Mouse (Mus musculus) megakaryocyte, adult 5-6 weeks (primary cell): ENCODE results near the gene H2al1m. TPM values are rescaled to one million over a fixed set of nuclear protein-coding genes. Genes with fewer than 3 reads are reported as not detected.
"Not testable (repeated sequence)": the region's sequence is repeated elsewhere in the genome, so short reads cannot be mapped to it uniquely, and the experiment has no call there.

Experiments
- ATAC-seq: 2 replicates; pipeline ENCODE4 v1.8.0; 2016; ENCODE audit warnings: mild to moderate bottlenecking, inconsistent platforms; ENCODE audit not compliant: poor library complexity, severe bottlenecking
- total RNA-seq, 2 experiments: library from RNA; stranded (forward) in 1 of 2; stranded (reverse) in 1 of 2; fragments of 153-499, 151-499 nt in 1 of 2; fragments of 221-1000, 200-1000 nt in 1 of 2; gene quantifications; 2 replicates each; pipeline versions ENCODE4 v1.2.3 to v1.2.4; 2015 to 2017

The H2al1m gene
- not detected in 2 replicates for total RNA-seq (2015)
- not detected in 2 replicates for total RNA-seq (2017)

DNA sequence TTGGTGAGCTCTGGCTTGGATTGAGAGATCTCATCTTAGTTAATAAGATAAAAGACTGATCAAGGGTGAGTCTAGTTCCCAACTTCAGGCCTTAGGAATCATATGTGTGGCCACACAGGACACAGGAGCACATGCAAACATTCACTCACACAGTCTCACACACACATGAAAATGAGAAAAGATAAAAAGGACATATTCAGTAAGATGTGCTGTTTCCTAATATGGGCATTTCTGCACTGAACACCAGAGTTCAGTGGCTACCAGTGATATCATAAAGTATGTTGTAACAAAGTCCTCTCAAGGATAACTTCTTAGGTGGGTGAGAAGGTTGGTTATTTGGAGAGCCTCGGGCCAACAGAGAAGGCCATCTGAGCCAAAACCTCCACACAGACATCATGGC is at the start of gene H2al1m:
Gene H2al1m, plus strand, starts transcription at position 301 of the 400 bp plus-strand sequence.
- not testable (repeated sequence) for ATAC-seq

GRCm38 (mm10) chrX:9240737-9241591 is 42.6 kb upstream of the H2al1m start:
- ATAC-seq, result no peak

DNA sequence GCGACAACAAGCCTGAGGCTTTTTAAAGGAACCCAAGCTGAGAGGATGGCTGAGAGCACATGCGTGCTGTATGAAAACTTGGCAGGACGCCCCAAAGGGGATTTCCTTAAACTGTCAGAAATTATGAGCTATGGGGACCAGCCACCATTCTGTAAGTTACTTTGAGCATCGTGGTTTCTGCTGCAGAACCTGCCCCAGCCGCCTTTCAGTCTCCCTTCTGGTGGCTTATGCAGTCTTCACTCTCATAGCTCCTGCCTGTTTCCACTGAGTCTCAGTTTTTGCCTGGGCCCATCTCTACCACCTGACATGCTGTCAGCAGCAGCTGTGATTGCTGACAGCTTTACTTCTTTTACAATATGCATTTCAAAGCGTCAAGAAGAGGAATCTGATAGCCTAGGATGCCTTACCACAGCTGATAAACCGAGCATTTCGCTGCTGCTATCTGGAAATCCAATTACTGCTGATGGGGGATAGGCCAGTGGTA is 40.1 kb upstream of the H2al1m start:
- no peak for ATAC-seq

DNA sequence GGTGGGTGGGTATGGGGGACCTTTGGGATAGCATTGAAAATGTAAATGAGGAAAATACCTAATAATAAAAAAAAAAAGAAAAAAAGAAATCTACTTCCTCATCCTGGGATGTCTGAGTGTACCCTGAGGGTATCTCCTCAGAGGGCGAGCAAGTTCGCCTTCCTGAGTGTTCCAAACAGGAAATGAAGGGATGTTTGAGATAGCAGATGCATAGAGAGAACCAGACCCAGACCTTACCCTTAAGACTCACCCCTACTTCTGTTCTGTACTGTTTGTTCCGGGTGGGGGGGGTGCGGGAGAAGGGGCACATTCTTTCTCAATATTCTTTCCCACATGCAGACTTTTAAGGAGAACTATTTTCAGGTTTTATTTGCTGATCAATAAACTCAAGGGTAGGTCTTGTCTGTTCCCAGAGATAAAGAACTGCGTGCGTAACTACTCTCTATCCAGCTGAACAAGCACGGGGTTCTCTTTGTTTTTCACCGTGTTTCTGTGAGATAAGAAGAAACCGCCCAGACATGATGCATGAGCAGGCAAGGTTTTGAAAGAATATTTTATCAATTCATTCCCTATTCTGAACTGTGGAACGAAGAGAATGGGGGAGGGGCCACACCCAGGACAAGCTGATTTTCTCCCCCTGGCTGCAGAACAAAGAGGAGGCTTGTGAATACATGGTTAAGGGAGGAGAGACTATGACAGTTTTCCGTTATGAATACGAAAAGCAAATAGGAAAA is 38.8 kb upstream of the H2al1m start:
- ATAC-seq, result no peak

DNA sequence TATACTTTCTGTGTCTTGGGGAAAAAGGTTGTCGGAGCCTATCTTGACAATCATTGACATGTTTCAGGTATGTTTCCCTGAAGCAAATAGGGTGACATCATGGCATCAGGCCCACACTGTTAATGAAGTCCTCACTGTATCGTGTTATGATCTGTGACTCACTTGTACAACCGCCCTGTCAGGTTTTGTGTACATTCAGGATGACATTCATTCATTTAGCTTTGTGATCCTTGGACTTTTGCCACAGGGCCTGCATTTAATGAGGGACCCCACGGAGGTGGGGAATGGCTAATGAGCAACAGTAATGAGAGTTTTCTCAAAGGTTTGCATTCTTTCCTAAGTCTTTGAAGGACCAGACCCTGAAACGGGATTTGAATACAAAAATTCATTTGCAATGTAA is 34.7 kb upstream of the H2al1m start:
- ATAC-seq, result no peak

- 0 out of 2 replicates have a peak, but pooled peaks have one; percentile 24 for ATAC-seq
Observed at GRCm38 (mm10) chrX:9253990-9254389, 29.6 kb upstream of the H2al1m start.

DNA sequence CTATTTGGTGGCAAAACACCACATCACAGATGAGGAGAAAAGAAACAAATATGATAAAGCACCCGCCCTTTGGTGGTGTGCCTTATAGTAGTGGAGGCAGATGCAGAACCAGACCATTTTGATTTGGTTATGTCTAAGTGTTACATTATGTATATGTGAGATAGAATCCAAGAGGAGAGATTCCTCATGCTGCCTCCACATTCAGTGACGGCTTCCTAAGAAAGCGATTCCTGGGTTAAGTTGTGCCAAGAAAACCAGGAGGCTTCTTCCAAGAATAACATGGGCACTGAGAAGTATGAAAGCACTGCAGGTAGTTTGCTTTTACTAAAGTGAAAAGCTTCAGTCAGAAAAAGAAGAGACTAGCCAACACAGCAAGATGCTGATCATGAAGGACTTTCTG is 28.7 kb upstream of the H2al1m start:
- no peak for ATAC-seq

DNA sequence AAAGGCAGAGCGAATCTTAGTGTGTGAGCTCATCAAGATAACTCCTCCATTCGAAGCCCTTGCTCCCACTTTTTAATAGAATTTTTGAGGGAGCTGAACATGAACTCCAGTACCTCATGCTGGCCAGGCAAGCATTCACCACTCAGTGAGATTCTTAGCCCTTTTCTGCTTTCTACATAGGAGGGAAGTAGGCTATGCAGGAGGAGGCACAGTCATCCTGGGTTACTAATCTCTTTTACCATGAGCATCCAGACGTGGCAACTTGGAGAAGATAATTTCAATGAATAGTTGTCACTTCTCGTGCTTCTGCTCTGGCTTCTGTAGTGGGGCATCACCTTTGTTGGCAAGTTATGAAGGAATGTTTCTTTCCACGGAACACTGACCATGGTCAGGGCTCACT is 26.8 kb upstream of the H2al1m start, which contains the start of gene Gm14862:
Gene Gm14862, minus strand, starts transcription at position 134 of the 400 bp plus-strand sequence.
- ATAC-seq, result no peak

DNA sequence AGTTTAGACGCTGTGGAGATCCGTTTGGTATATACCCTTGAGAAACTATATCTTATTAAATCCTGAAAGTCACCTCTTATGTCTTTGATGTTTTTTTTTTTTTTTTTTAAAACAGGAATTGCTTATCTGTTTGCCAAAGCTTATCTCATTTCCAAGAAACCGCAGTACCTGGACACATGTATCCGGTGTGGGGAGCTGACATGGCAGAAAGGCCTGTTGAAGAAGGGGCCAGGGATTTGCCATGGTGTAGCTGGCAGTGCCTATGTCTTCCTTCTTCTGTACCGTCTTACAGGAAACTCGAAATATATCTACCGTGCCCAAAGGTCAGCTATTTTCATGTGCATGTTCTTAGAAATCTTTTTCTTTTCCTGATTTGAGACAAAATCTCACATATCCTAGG is 25.7 kb upstream of the H2al1m start:
- ATAC-seq, result no peak

DNA sequence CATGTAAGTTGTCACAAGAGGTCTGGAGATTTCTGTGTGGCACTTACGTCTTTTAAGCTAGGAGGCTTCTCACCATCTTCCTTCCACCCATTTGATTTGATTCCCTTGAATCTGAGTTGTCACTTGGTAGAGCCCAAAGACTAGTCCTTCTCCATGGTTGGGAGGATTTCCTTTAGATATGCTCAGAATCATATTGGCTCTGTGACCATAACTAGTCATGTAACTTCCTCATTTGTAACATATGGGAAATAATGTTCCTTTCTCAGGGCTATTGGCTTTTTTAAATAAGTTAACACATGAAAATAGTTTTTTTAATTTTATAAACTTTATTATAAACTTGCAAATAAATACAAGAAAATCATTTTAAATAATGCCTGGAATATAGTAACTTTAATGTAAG is 24.3 kb upstream of the H2al1m start:
- ATAC-seq, result no peak

GRCm38 (mm10) chrX:9271112-9271511 is 12.5 kb upstream of the H2al1m start:
- no peak for ATAC-seq

GRCm38 (mm10) chrX:9271947-9272459 is 11.6 kb upstream of the H2al1m start:
- no peak for ATAC-seq

- ATAC-seq, result peak; percentile 76
Observed at GRCm38 (mm10) chrX:9272460-9273361, 10.9 kb upstream of the H2al1m start, which contains the start of gene Xk. Xk (plus strand) TSS chrX:9272756.

DNA sequence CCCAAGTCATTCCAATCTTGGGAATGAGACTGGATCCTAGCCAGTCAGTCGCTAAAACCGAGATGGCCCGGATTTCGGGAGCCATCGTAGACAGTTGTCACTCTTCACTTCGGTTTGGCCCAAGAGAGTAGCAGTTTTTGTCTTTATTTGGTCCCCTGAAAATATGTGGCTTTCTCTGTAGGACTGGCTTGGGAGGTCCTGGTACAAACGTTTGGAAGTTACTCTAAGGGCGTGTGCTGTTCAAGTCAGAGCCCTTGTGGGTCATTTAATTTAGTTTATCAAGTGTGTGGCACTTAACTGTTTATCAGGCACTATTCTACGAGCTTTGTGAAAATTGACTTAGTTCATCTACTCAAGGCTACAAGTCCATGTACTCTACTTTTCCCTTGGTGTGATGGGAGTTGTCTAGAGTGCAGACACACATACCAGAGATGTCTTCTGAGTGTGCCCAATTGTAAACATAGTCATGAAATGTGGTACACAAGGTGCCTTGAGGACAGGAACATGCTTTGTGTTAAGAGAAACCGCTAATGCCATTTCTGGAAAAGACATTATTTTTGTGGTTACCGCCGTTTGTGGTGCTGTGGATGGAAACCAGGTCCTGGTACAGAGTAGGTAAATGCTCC is 10.1 kb upstream of the H2al1m start:
- ATAC-seq, result 0 out of 2 replicates have a peak, but pooled peaks have one; percentile 4

- no peak for ATAC-seq
Observed at GRCm38 (mm10) chrX:9274321-9274720, 9.2 kb upstream of the H2al1m start.

GRCm38 (mm10) chrX:9293140-9293829 is 9.7 kb downstream of the H2al1m start:
- not testable (repeated sequence) for ATAC-seq

GRCm38 (mm10) chrX:9298413-9298864 is 14.9 kb downstream of the H2al1m start:
- peak; percentile 35; the same call in 1 of the 2 replicates for ATAC-seq

- ATAC-seq, result no peak
Observed at GRCm38 (mm10) chrX:9302791-9303190, 19.2 kb downstream of the H2al1m start.

GRCm38 (mm10) chrX:9303455-9303854 is 19.9 kb downstream of the H2al1m start:
- no peak for ATAC-seq
